Mouse (Mus musculus): Measurements from ENCODE around the gene Esf1.
"Not testable (repeated sequence)": the region's sequence is repeated elsewhere in the genome, so short reads cannot be mapped to it uniquely, and the experiment has no call there.

Gene Esf1

GRCm38 (mm10) chr2:140093433-140093832 lies 76.9 kb downstream of the Esf1 start:
- no peak for DNase-seq

- no peak for DNase-seq
These were observed 86.1 kb downstream of the Esf1 start for GRCm38 (mm10) chr2:140084245-140084644.

GRCm38 (mm10) chr2:140080747-140081577 lies 89.4 kb downstream of the Esf1 start:
- no peak for DNase-seq

GRCm38 (mm10) chr2:140079284-140079683 lies 91.1 kb downstream of the Esf1 start:
- DNase-seq: not testable (repeated sequence)

- DNase-seq: peak; percentile 56 to 72
These were observed 91.6 kb downstream of the Esf1 start for GRCm38 (mm10) chr2:140078600-140079280.

GRCm38 (mm10) chr2:140077476-140077875 lies 92.9 kb downstream of the Esf1 start:
- no peak for DNase-seq

- DNase-seq: no peak
These were observed 95.2 kb downstream of the Esf1 start for GRCm38 (mm10) chr2:140075150-140075549.

All from kidney, adult 8-10 months (tissue).